Mouse (Mus musculus): ENCODE measurements at regions not wholly inside any gene's neighbourhood (a gene's known extent, or its start where the extent isn't known, plus 50 kb on each side); places are given as distances from the start of the nearest gene placed in this dataset.

- 60% methylated on average over 6 of the region's 6 CpGs for WGBS
- no peak overlapping the region for H3K4me3 ChIP-seq
- no peak overlapping the region for H3K4me2 ChIP-seq
- H3K4me1 ChIP-seq = peaks cover 3% of the 10 kb centered on the region; the same call in 1 of the 2 replicates
- no peaks in the 10 kb centered on the region for H3K36me3 ChIP-seq (replicated peaks)
- H3K9me3 ChIP-seq = no peaks in the 10 kb centered on the region
- 0 out of 2 replicates have a peak overlapping the region, but pooled peaks have one; percentile 29 for H3K27ac ChIP-seq
- H3K27me3 ChIP-seq (replicated peaks) = no peaks in the 10 kb centered on the region
- no peak overlapping the region for H3K9ac ChIP-seq
- peak; percentile 56; the same call in 1 of the 2 replicates for ATAC-seq (replicated peaks)
These were observed 287.2 kb upstream of the Kif2a start for GRCm38 (mm10) chr13:107308958-107309639.

GRCm38 (mm10) chr13:107308404-107308803 lies 286.5 kb upstream of the Kif2a start:
- no peak overlapping the region for H3K27ac ChIP-seq
- H3K4me3 ChIP-seq = no peak overlapping the region
- WGBS = 95% methylated on average over 2 of the region's 2 CpGs
- H3K9ac ChIP-seq = no peak overlapping the region
- H3K9me3 ChIP-seq = no peaks in the 10 kb centered on the region
- no peaks in the 10 kb centered on the region for H3K36me3 ChIP-seq (replicated peaks)
- H3K27me3 ChIP-seq (replicated peaks) = no peaks in the 10 kb centered on the region
- H3K4me1 ChIP-seq = peaks cover 3% of the 10 kb centered on the region; the same call in 1 of the 2 replicates
- no peak overlapping the region for H3K4me2 ChIP-seq
- ATAC-seq (replicated peaks) = no peak

DNA sequence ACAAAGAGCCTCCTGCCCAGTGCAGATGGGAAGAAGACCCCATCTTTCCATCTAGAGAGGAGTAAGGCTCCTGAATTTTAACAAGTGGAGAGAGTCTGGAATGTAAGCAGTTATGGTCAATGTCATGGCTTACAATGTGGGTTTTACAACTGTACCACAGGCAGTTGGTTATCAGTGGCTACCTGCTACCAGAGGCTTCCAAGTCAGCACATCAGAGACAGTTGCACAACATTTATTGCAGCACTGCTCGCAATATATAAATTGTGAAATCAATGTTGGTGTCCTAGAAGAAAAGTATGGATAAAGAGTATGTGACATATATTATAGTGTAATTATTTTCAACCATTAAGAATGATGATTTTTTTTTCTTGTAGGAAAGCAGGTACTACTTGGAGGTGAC lies 285.0 kb upstream of the Kif2a start:
- peaks cover 3% of the 10 kb centered on the region; the same call in 1 of the 2 replicates for H3K4me1 ChIP-seq
- no peak for ATAC-seq (replicated peaks)
- H3K9me3 ChIP-seq = no peaks in the 10 kb centered on the region
- no peak overlapping the region for H3K9ac ChIP-seq
- WGBS = 98% methylated on average over 1 of the region's 1 CpGs
- no peak overlapping the region for H3K4me3 ChIP-seq
- H3K27ac ChIP-seq = no peak overlapping the region
- H3K36me3 ChIP-seq (replicated peaks) = no peaks in the 10 kb centered on the region
- H3K27me3 ChIP-seq (replicated peaks) = no peaks in the 10 kb centered on the region
- H3K4me2 ChIP-seq = no peak overlapping the region

- Histone ChIP-seq H3K4me3 (no peak overlapping the region), H3K27ac (no peak overlapping the region), H3K9me3 (no peaks in the 10 kb centered on the region), H3K4me2 (no peak overlapping the region), H3K36me3 (replicated peaks) (no peaks in the 10 kb centered on the region), H3K4me1 (peaks cover 3% of the 10 kb centered on the region; the same call in 1 of the 2 replicates), H3K9ac (no peak overlapping the region), H3K27me3 (replicated peaks) (no peaks in the 10 kb centered on the region)
- ATAC-seq (replicated peaks) = no peak
- 86% methylated on average over 1 of the region's 1 CpGs for WGBS
These were observed 284.3 kb upstream of the Kif2a start for GRCm38 (mm10) chr13:107306232-107306631.

DNA sequence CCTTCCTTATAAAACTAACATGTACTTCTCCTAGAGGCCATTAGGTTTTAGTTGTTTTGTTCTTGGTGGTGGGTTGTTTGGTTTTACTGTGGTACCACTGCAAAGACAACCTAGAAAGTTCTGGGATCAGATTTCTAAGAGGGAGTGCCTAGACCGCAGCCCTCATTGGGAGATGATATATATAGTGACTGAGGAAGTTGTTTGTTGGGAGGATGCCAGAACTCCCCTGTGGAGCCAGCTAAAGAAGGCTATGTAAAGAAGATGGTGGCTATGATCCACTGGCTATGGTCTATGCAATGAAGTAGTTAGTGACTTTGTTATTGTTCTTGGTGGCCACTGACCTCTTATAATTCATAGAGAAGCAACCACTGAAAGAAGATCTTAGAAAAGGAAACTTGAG lies 283.8 kb upstream of the Kif2a start:
- no peaks in the 10 kb centered on the region for H3K27me3 ChIP-seq (replicated peaks)
- no peak overlapping the region for H3K4me3 ChIP-seq
- H3K27ac ChIP-seq = no peak overlapping the region
- no peaks in the 10 kb centered on the region for H3K36me3 ChIP-seq (replicated peaks)
- ATAC-seq (replicated peaks) = no peak
- no peaks in the 10 kb centered on the region for H3K9me3 ChIP-seq
- H3K4me2 ChIP-seq = no peak overlapping the region
- 91% methylated on average over 1 of the region's 1 CpGs for WGBS
- no peak overlapping the region for H3K9ac ChIP-seq
- H3K4me1 ChIP-seq = peaks cover 3% of the 10 kb centered on the region; the same call in 1 of the 2 replicates

- peaks cover under 1% of the 10 kb centered on the region; the same call in 1 of the 2 replicates for H3K4me1 ChIP-seq
- H3K4me3 ChIP-seq = no peak overlapping the region
- H3K36me3 ChIP-seq (replicated peaks) = no peaks in the 10 kb centered on the region
- no peaks in the 10 kb centered on the region for H3K27me3 ChIP-seq (replicated peaks)
- ATAC-seq (replicated peaks) = no peak
- no peak overlapping the region for H3K9ac ChIP-seq
- no peaks in the 10 kb centered on the region for H3K9me3 ChIP-seq
- 81% methylated on average over 7 of the region's 7 CpGs for WGBS
- H3K4me2 ChIP-seq = no peak overlapping the region
- no peak overlapping the region for H3K27ac ChIP-seq
These were observed 282.0 kb upstream of the Kif2a start for GRCm38 (mm10) chr13:107303878-107304277.

GRCm38 (mm10) chr13:107303322-107303721 lies 281.4 kb upstream of the Kif2a start:
- ATAC-seq (replicated peaks) = no peak
- Histone ChIP-seq H3K36me3 (replicated peaks) (no peaks in the 10 kb centered on the region), H3K4me1 (no peaks in the 10 kb centered on the region), H3K27ac (no peak overlapping the region), H3K4me3 (no peak overlapping the region), H3K4me2 (no peak overlapping the region), H3K27me3 (replicated peaks) (no peaks in the 10 kb centered on the region), H3K9me3 (no peaks in the 10 kb centered on the region), H3K9ac (no peak overlapping the region)
- 58% methylated on average over 5 of the region's 5 CpGs for WGBS

GRCm38 (mm10) chr13:107300792-107301191 lies 278.9 kb upstream of the Kif2a start:
- ATAC-seq (replicated peaks) = no peak
- Histone ChIP-seq H3K4me1 (no peaks in the 10 kb centered on the region), H3K27ac (no peak overlapping the region), H3K4me2 (no peak overlapping the region), H3K27me3 (replicated peaks) (no peaks in the 10 kb centered on the region), H3K9me3 (no peaks in the 10 kb centered on the region), H3K36me3 (replicated peaks) (no peaks in the 10 kb centered on the region), H3K4me3 (no peak overlapping the region), H3K9ac (no peak overlapping the region)
- 90% methylated on average over 2 of the region's 2 CpGs for WGBS

DNA sequence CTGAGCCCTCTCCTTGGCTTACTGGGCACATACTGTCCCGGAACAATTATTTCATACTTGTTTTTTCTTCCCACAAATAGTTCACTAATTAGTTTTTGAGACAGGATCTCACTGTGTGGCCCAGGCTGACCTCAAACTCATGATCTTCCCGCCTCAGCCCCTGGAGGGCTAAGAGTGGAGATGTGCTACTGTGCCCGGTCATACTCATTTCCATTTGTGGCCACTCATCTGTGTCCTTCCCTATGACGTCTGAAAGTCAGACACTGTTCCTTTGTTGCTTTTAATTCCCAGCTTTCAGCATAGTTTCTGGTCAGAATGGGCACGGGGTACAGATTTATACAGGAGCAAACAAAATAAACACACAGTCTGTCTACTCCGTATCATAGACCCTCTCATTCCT lies 242.7 kb upstream of the Kif2a start:
- no peaks in the 10 kb centered on the region for H3K4me1 ChIP-seq
- no peak overlapping the region for H3K9ac ChIP-seq
- H3K36me3 ChIP-seq (replicated peaks) = no peaks in the 10 kb centered on the region
- no peak overlapping the region for H3K4me2 ChIP-seq
- no peak overlapping the region for H3K4me3 ChIP-seq
- H3K9me3 ChIP-seq = no peaks in the 10 kb centered on the region
- WGBS = 63% methylated on average over 6 of the region's 6 CpGs
- H3K27me3 ChIP-seq (replicated peaks) = peaks cover under 1% of the 10 kb centered on the region; the same call in 1 of the 2 replicates
- no peak for ATAC-seq (replicated peaks)
- no peak overlapping the region for H3K27ac ChIP-seq

DNA sequence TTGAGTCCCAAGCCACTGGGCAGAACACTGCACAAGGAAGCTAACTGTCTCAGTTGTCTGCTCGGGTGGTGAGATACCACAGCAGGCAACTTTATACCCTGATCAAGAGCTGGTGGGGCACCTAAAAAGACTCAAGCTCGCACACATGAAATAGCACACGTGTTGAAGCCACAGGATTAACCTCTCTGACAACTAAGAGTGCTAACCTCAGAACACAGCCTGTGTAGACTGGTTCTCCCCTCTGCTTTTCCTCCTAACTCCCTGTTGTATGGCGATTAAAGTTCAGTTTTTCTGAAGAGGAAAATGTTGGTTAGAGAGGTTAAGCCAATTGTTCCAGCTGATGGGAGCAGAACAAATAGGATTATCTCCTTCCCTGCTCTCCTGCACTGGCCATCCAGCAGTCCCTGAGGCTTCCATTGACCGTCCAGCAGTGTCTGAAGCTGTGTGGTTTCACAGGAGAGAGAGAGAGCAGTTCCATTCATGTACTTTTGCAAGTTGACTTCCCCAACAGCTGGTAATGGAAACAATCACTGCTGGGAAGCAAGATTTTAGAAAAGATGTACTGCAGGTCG lies 239.6 kb upstream of the Kif2a start:
- H3K4me2 ChIP-seq = no peak overlapping the region
- H3K9me3 ChIP-seq = no peaks in the 10 kb centered on the region
- no peak overlapping the region for H3K27ac ChIP-seq
- no peak for ATAC-seq (replicated peaks)
- H3K4me3 ChIP-seq = no peak overlapping the region
- WGBS = 17% methylated on average over 6 of the region's 6 CpGs
- no peak overlapping the region for H3K9ac ChIP-seq
- H3K4me1 ChIP-seq = no peaks in the 10 kb centered on the region
- no peaks in the 10 kb centered on the region for H3K36me3 ChIP-seq (replicated peaks)
- peaks cover 3% of the 10 kb centered on the region; the same call in 1 of the 2 replicates for H3K27me3 ChIP-seq (replicated peaks)

DNA sequence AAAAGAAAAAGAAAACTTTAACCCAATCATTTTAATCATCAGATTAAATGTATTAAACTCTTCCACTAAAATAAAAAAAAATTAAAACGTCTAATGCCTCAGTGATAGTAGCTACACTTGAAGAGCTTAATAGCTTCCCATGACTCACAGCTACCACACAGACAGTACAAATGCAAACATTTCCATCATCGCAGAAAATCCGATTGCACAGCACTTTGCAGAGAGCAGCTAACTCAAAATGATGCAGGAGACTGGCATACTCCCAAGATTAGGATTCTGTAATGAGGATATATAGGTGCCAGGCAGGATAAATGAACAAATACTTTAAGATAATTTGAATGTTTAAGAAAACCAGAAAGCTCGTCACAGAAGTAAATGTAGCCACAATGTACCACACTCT lies 238.3 kb upstream of the Kif2a start:
- no peak for ATAC-seq (replicated peaks)
- no peak overlapping the region for H3K4me2 ChIP-seq
- WGBS = 75% methylated on average over 4 of the region's 4 CpGs
- no peaks in the 10 kb centered on the region for H3K4me1 ChIP-seq
- no peak overlapping the region for H3K9ac ChIP-seq
- H3K27me3 ChIP-seq (replicated peaks) = peaks cover 3% of the 10 kb centered on the region; the same call in 1 of the 2 replicates
- no peak overlapping the region for H3K27ac ChIP-seq
- H3K36me3 ChIP-seq (replicated peaks) = no peaks in the 10 kb centered on the region
- no peak overlapping the region for H3K4me3 ChIP-seq
- H3K9me3 ChIP-seq = no peaks in the 10 kb centered on the region

- no peak for ATAC-seq (replicated peaks)
- Histone ChIP-seq H3K9ac (no peak overlapping the region), H3K27ac (no peak overlapping the region), H3K9me3 (no peaks in the 10 kb centered on the region), H3K27me3 (replicated peaks) (no peaks in the 10 kb centered on the region), H3K4me1 (peaks cover 14% of the 10 kb centered on the region), H3K36me3 (replicated peaks) (no peaks in the 10 kb centered on the region), H3K4me3 (no peak overlapping the region), H3K4me2 (no peak overlapping the region)
- 45% methylated on average over 9 of the region's 9 CpGs for WGBS
These were observed 226.0 kb upstream of the Kif2a start for GRCm38 (mm10) chr13:107247792-107248505.
